Mouse (Mus musculus): ENCODE data around the gene Wdr60.

The Wdr60 gene

GRCm38 (mm10) chr12:116182376-116182775 is 80.4 kb downstream of the Wdr60 start:
- DNase-seq (ENCODE audit: low spot score) = no peak

- DNase-seq (ENCODE audit: low spot score) = no peak
Measured at GRCm38 (mm10) chr12:116181436-116182050, 81.3 kb downstream of the Wdr60 start.

- DNase-seq (ENCODE audit: low spot score) = no peak
Measured at GRCm38 (mm10) chr12:116176930-116177329, 85.9 kb downstream of the Wdr60 start.

- no peak for DNase-seq (ENCODE audit: low spot score)
Measured at GRCm38 (mm10) chr12:116169666-116170065, 93.2 kb downstream of the Wdr60 start.

GRCm38 (mm10) chr12:116165368-116165767 is 97.5 kb downstream of the Wdr60 start:
- DNase-seq (ENCODE audit: low spot score) = no peak

GRCm38 (mm10) chr12:116159695-116160094 is 103.1 kb downstream of the Wdr60 start:
- DNase-seq (ENCODE audit: low spot score) = no peak

GRCm38 (mm10) chr12:116159223-116159622 is 103.6 kb downstream of the Wdr60 start:
- no peak for DNase-seq (ENCODE audit: low spot score)

- no peak for DNase-seq (ENCODE audit: low spot score)
Measured at GRCm38 (mm10) chr12:116156792-116157532, 105.9 kb downstream of the Wdr60 start.

All from urinary bladder, postnatal 10 days (tissue).